Mouse (Mus musculus) embryonic facial prominence, embryonic 13.5 days (tissue): Measurements from ENCODE around the gene Cwc22. TPM values are rescaled to one million over a fixed set of nuclear protein-coding genes. Genes with fewer than 3 reads are reported as not detected.
"Not testable (repeated sequence)": the region's sequence is repeated elsewhere in the genome, so short reads cannot be mapped to it uniquely, and the experiment has no call there.

Experiments used
- ATAC-seq: fragments of 200-750 bp; cut with Nextera tagmentation; 2 replicates; pipeline ENCODE4 v1.8.0; 2017; ENCODE audit warnings: low read depth; ENCODE audit not compliant: insufficient number of reproducible peaks, insufficient read depth, low FRiP score, low TSS enrichment
- H3K27ac ChIP-seq: fragments of 300-500 bp; sonication (generic); 2 replicates; pipeline ENCODE4 v1.5.1; 2015; ENCODE audit warnings: moderate library complexity, mild to moderate bottlenecking, inconsistent platforms
- H3K27me3 ChIP-seq: fragments of 300-500 bp; sonication (generic); 2 replicates; pipeline ENCODE4 v1.6.1; 2015; ENCODE audit warnings: mild to moderate bottlenecking, inconsistent platforms
- H3K36me3 ChIP-seq: fragments of 300-500 bp; sonication (generic); 2 replicates; pipeline ENCODE4 v1.6.1; 2015; ENCODE audit warnings: mild to moderate bottlenecking, inconsistent platforms
- H3K4me1 ChIP-seq: fragments of 300-500 bp; sonication (generic); 2 replicates; pipeline ENCODE4 v1.6.1; 2015; ENCODE audit warnings: inconsistent platforms
- H3K4me2 ChIP-seq: fragments of 300-500 bp; sonication (generic); 2 replicates; pipeline ENCODE4 v1.6.1; 2015; ENCODE audit warnings: moderate library complexity, mild to moderate bottlenecking, inconsistent platforms
- H3K4me3 ChIP-seq: fragments of 300-500 bp; sonication (generic); 2 replicates; pipeline ENCODE4 v1.5.1; 2015; ENCODE audit warnings: mild to moderate bottlenecking, inconsistent platforms
- H3K9ac ChIP-seq: fragments of 300-500 bp; sonication (generic); 2 replicates; pipeline ENCODE4 v1.6.1; 2015; ENCODE audit warnings: mild to moderate bottlenecking, inconsistent platforms
- H3K9me3 ChIP-seq: fragments of 300-500 bp; sonication (generic); 2 replicates; pipeline ENCODE4 v1.6.1; 2016; ENCODE audit warnings: inconsistent platforms
- WGBS: fragments of 180-500 bp; shearing (Covaris S2); methylation state at CpG from one replicate; pipeline ENCODE4 v1.1.7; 2015; ENCODE audit warnings: mixed read lengths; 5-methylcytosine and 5-hydroxymethylcytosine counted together
- polyA plus RNA-seq: library from polyadenylated mRNA; unstranded; fragments of >200 nt; fragmentation: Nextera tagmentation; extraction: Ambion mirVana; gene quantifications from 2 replicates; pipeline ENCODE4 v1.2.1, GENCODE M21; 2015

Gene Cwc22
- polyA plus RNA-seq, 1 experiment from 2014 or later, result 35.5 TPM

- not testable (repeated sequence) for H3K27ac ChIP-seq, H3K4me2 ChIP-seq, H3K4me3 ChIP-seq, H3K4me1 ChIP-seq, ATAC-seq, H3K9ac ChIP-seq, H3K27me3 ChIP-seq, H3K9me3 ChIP-seq
- WGBS, result 92% methylated on average over 16 of the region's 16 CpGs
- peaks cover 61% of the 10 kb centered on the region for H3K36me3 ChIP-seq
Observed at GRCm38 (mm10) chr2:77895906-77896570, 50.1 kb downstream of the Cwc22 start.

- Histone ChIP-seq H3K4me2 (no peak overlapping the region), H3K9ac (no peak overlapping the region), H3K27ac (no peak overlapping the region), H3K9me3 (no peaks in the 10 kb centered on the region), H3K36me3 (peaks cover 57% of the 10 kb centered on the region), H3K4me3 (no peak overlapping the region), H3K4me1 (no peaks in the 10 kb centered on the region), H3K27me3 (no peaks in the 10 kb centered on the region)
- 93% methylated on average over 8 of the region's 8 CpGs for WGBS
- ATAC-seq, result no peak
Observed at GRCm38 (mm10) chr2:77894896-77895295, 51.3 kb downstream of the Cwc22 start.

- 94% methylated on average over 8 of the region's 8 CpGs for WGBS
- no peak overlapping the region for H3K4me2 ChIP-seq
- peaks cover 44% of the 10 kb centered on the region for H3K36me3 ChIP-seq
- no peaks in the 10 kb centered on the region for H3K9me3 ChIP-seq
- no peaks in the 10 kb centered on the region for H3K4me1 ChIP-seq
- no peak overlapping the region for H3K9ac ChIP-seq
- no peak overlapping the region for H3K27ac ChIP-seq
- H3K27me3 ChIP-seq, result no peaks in the 10 kb centered on the region
- no peak overlapping the region for H3K4me3 ChIP-seq
- no peak for ATAC-seq
Observed at GRCm38 (mm10) chr2:77893505-77893904, 52.7 kb downstream of the Cwc22 start.

- Histone ChIP-seq H3K9ac (no peak overlapping the region), H3K27me3 (no peaks in the 10 kb centered on the region), H3K4me1 (no peaks in the 10 kb centered on the region), H3K27ac (no peak overlapping the region), H3K36me3 (peaks cover 35% of the 10 kb centered on the region), H3K4me2 (no peak overlapping the region), H3K9me3 (no peaks in the 10 kb centered on the region), H3K4me3 (no peak overlapping the region)
- no peak for ATAC-seq
- WGBS, result 89% methylated on average over 4 of the region's 4 CpGs
Observed at GRCm38 (mm10) chr2:77892573-77892972, 53.6 kb downstream of the Cwc22 start.

- WGBS, result 95% methylated on average over 5 of the region's 5 CpGs
- Histone ChIP-seq H3K36me3 (peaks cover 23% of the 10 kb centered on the region), H3K4me3 (no peak overlapping the region), H3K27ac (no peak overlapping the region), H3K9ac (no peak overlapping the region), H3K4me2 (no peak overlapping the region), H3K4me1 (no peaks in the 10 kb centered on the region), H3K27me3 (no peaks in the 10 kb centered on the region), H3K9me3 (no peaks in the 10 kb centered on the region)
- no peak for ATAC-seq
Observed at GRCm38 (mm10) chr2:77890836-77891438, 55.2 kb downstream of the Cwc22 start.

- Histone ChIP-seq H3K36me3 (peaks cover 19% of the 10 kb centered on the region), H3K9ac (no peak overlapping the region), H3K4me1 (no peaks in the 10 kb centered on the region), H3K9me3 (no peaks in the 10 kb centered on the region), H3K27me3 (no peaks in the 10 kb centered on the region), H3K4me3 (no peak overlapping the region), H3K27ac (no peak overlapping the region), H3K4me2 (no peak overlapping the region)
- ATAC-seq, result no peak
- WGBS, result 94% methylated on average over 6 of the region's 6 CpGs
Observed at GRCm38 (mm10) chr2:77889949-77890348, 56.2 kb downstream of the Cwc22 start.

DNA sequence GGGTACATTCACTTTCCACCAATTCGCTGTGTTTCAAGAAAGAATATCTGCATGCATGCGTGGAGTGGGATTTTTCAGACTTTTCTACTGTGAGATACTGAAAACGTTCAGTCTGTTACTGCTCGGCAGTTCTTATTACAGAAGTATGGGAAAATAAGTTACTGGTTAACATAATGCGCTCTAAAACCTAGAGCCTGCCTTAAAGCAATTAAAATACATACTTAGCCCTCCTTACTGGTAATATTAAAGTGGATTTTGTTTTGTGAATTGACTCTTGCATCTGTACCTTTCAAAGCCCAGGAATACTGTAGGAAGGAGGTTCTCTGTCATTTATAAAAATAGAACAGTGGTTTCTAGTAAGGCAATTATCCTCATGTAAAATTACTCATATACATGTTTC lies 56.8 kb downstream of the Cwc22 start:
- no peak overlapping the region for H3K4me2 ChIP-seq
- no peaks in the 10 kb centered on the region for H3K4me1 ChIP-seq
- H3K27ac ChIP-seq, result no peak overlapping the region
- no peaks in the 10 kb centered on the region for H3K9me3 ChIP-seq
- H3K27me3 ChIP-seq, result no peaks in the 10 kb centered on the region
- 87% methylated on average over 5 of the region's 5 CpGs for WGBS
- no peak overlapping the region for H3K9ac ChIP-seq
- peaks cover 13% of the 10 kb centered on the region for H3K36me3 ChIP-seq
- no peak for ATAC-seq
- H3K4me3 ChIP-seq, result no peak overlapping the region

DNA sequence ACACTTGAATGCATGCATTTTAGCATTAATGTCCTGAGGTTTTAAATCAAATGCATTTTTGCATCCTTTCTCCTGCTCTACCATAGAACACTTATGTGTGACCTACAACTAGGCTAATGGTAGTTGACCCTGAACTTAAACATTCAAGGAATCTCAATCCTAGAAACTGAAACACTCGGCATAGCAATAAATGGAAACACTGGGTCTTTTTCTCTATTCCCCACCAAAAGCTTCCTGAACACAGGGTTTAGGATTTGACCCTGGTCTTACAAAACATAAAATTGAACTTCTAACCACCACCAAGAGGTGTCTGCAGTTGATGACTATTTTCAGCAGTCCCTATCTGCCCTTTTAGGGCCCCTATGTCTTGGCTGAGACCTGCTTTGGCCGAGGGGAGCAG lies 57.3 kb downstream of the Cwc22 start:
- no peaks in the 10 kb centered on the region for H3K27me3 ChIP-seq
- no peak overlapping the region for H3K9ac ChIP-seq
- no peak overlapping the region for H3K27ac ChIP-seq
- no peak overlapping the region for H3K4me2 ChIP-seq
- 79% methylated on average over 2 of the region's 2 CpGs for WGBS
- H3K9me3 ChIP-seq, result no peaks in the 10 kb centered on the region
- no peak overlapping the region for H3K4me3 ChIP-seq
- H3K36me3 ChIP-seq, result peaks cover 9% of the 10 kb centered on the region
- ATAC-seq, result no peak
- H3K4me1 ChIP-seq, result no peaks in the 10 kb centered on the region

DNA sequence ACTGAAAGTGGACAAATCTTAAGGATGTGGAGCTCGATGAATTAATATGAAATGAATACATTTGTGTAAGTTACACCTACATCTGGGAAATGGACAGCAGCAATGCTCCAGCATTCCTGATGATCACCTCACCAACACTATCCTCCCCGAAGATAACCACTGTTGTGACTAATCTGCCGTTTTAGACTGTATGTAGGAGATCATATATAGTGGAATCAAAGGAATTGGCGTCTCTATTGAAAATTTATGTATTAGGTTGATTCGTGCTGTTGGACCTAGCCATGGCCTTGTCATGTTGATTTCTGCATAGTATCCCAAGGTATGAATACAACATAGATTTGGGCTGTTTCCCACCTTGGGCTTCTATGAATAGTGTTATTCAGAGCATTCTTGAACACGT lies 58.1 kb downstream of the Cwc22 start:
- Histone ChIP-seq H3K4me1 (no peaks in the 10 kb centered on the region), H3K27ac (no peak overlapping the region), H3K36me3 (0 out of 2 replicates have a peak, but pooled peaks cover 3% of the 10 kb centered on the region), H3K4me3 (no peak overlapping the region), H3K9ac (no peak overlapping the region), H3K9me3 (no peaks in the 10 kb centered on the region), H3K4me2 (no peak overlapping the region), H3K27me3 (no peaks in the 10 kb centered on the region)
- ATAC-seq, result no peak
- 88% methylated on average over 6 of the region's 6 CpGs for WGBS

GRCm38 (mm10) chr2:77887166-77887565 lies 59.0 kb downstream of the Cwc22 start:
- no peak overlapping the region for H3K4me2 ChIP-seq
- H3K27ac ChIP-seq, result no peak overlapping the region
- 0 out of 2 replicates have a peak, but pooled peaks cover under 1% of the 10 kb centered on the region for H3K36me3 ChIP-seq
- H3K27me3 ChIP-seq, result no peaks in the 10 kb centered on the region
- H3K4me3 ChIP-seq, result no peak overlapping the region
- no peaks in the 10 kb centered on the region for H3K9me3 ChIP-seq
- no peak overlapping the region for H3K9ac ChIP-seq
- no peak for ATAC-seq
- H3K4me1 ChIP-seq, result no peaks in the 10 kb centered on the region
- WGBS, result 88% methylated on average over 4 of the region's 4 CpGs

DNA sequence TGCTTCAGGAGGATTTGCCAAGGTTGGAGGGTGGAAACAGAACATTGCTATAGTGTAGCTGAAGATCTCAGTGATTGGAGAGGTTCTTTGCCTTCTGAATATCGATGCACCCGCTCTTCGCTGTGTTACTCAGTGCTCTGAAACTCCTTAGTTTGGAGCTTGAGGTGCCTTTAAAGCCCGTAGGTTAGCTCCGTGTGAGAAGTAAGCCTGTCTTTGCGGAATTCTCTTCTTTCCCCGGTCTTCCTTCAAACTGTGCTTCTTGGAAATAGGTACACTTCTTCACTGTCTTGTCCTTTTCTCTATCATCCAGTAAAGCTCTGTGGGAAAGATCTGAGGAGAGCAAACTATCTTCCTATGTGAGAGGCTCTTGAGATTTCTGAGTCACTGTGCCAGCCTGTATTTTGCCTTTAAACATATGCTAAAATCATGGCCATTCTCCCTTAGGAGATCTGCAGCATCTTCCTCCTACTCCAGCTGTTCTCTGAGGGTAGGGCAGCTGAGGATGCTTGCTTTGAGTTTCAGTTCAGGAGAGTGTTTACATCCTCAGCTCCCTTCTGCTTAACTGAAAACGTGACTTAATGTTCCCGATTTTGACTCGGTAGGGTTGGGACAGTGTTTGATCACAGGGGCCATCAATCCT lies 60.6 kb downstream of the Cwc22 start:
- Histone ChIP-seq H3K4me3 (no peak overlapping the region), H3K27me3 (no peaks in the 10 kb centered on the region), H3K9me3 (no peaks in the 10 kb centered on the region), H3K27ac (no peak overlapping the region), H3K4me1 (no peaks in the 10 kb centered on the region), H3K4me2 (no peak overlapping the region), H3K36me3 (no peaks in the 10 kb centered on the region), H3K9ac (no peak overlapping the region)
- 83% methylated on average over 10 of the region's 10 CpGs for WGBS
- ATAC-seq, result no peak

GRCm38 (mm10) chr2:77885036-77885435 lies 61.1 kb downstream of the Cwc22 start:
- WGBS, result 93% methylated on average over 6 of the region's 6 CpGs
- Histone ChIP-seq H3K4me3 (no peak overlapping the region), H3K4me2 (no peak overlapping the region), H3K9ac (no peak overlapping the region), H3K9me3 (no peaks in the 10 kb centered on the region), H3K27ac (no peak overlapping the region), H3K27me3 (no peaks in the 10 kb centered on the region), H3K4me1 (no peaks in the 10 kb centered on the region), H3K36me3 (no peaks in the 10 kb centered on the region)
- no peak for ATAC-seq
